Mouse (Mus musculus) liver, postnatal 0 days (tissue): ENCODE data around the gene Fdxacb1. TPM values are rescaled to one million over a fixed set of nuclear protein-coding genes. Genes with fewer than 3 reads are reported as not detected.

Experiments used
- ATAC-seq: fragments of 200-750 bp; cut with Nextera tagmentation; 2 replicates; pipeline ENCODE4 v1.8.0; 2017; ENCODE audit warnings: mild to moderate bottlenecking, moderate library complexity
- DNase-seq: peaks from one replicate; pipeline ENCODE4 v3.0.0-alpha.2; 2016
- H3K27ac ChIP-seq: fragments of 300-500 bp; sonication (generic); 2 replicates; pipeline ENCODE4 v1.5.1; 2014; ENCODE audit warnings: antibody characterized with exemption, moderate library complexity, mild to moderate bottlenecking, low read depth
- H3K27me3 ChIP-seq: fragments of 300-500 bp; sonication (generic); 2 replicates; pipeline ENCODE4 v1.6.1; 2014; ENCODE audit warnings: low read length, control low read depth, mixed read lengths; ENCODE audit not compliant: insufficient read depth
- H3K36me3 ChIP-seq: fragments of 300-500 bp; sonication (generic); replicated peaks from 2 replicates; pipeline ENCODE4 v1.6.1; 2014; ENCODE audit warnings: mild to moderate bottlenecking, control low read depth, low read length, moderate library complexity, mixed read lengths; ENCODE audit not compliant: insufficient read depth
- H3K4me1 ChIP-seq: fragments of 300-500 bp; sonication (generic); 2 replicates; pipeline ENCODE4 v1.6.1; 2014; ENCODE audit warnings: antibody characterized with exemption, mild to moderate bottlenecking, control low read depth; ENCODE audit not compliant: insufficient read depth
- H3K4me2 ChIP-seq: fragments of 300-500 bp; sonication (generic); 2 replicates; pipeline ENCODE4 v1.6.1; 2014; ENCODE audit warnings: low read depth, mild to moderate bottlenecking, low read length, moderate library complexity, mixed read lengths
- H3K4me3 ChIP-seq: fragments of 300-500 bp; sonication (generic); 2 replicates; pipeline ENCODE4 v1.5.1; 2014; ENCODE audit warnings: low read depth, low read length
- H3K9ac ChIP-seq: fragments of 300-500 bp; sonication (generic); replicated peaks from 2 replicates; pipeline ENCODE4 v1.6.1; 2014; ENCODE audit warnings: mild to moderate bottlenecking, moderate library complexity
- H3K9me3 ChIP-seq: fragments of 300-500 bp; sonication (generic); 2 replicates; pipeline ENCODE4 v1.6.1; 2016; ENCODE audit warnings: mild to moderate bottlenecking, control low read depth, low read length, mixed read lengths
- CTCF ChIP-seq: sonication (generic); IDR thresholded peaks from 2 replicates; pipeline ENCODE4 v1.5.1; 2016; ENCODE audit warnings: antibody characterized with exemption, low read depth
- EP300 ChIP-seq: IDR thresholded peaks from 2 replicates; pipeline ENCODE4 v1.6.1; 2016; ENCODE audit warnings: antibody characterized with exemption, low read depth, mild to moderate bottlenecking
- WGBS: fragments of 180-500 bp; shearing (Covaris S2); extraction: QIAGEN DNeasy Blood & Tissue Kit; methylation state at CpG from one replicate; pipeline ENCODE4 v1.1.7; 2014; ENCODE audit not compliant: insufficient replicate concordance; 5-methylcytosine and 5-hydroxymethylcytosine counted together
- polyA plus RNA-seq: library from polyadenylated mRNA; unstranded; fragments of >200 nt; fragmentation: Nextera tagmentation; extraction: Ambion mirVana; gene quantifications from 2 replicates; pipeline ENCODE4 v1.2.1, GENCODE M21; 2015

The Fdxacb1 gene
- polyA plus RNA-seq, 1 experiment from 2014 or later: 6.6 TPM

DNA sequence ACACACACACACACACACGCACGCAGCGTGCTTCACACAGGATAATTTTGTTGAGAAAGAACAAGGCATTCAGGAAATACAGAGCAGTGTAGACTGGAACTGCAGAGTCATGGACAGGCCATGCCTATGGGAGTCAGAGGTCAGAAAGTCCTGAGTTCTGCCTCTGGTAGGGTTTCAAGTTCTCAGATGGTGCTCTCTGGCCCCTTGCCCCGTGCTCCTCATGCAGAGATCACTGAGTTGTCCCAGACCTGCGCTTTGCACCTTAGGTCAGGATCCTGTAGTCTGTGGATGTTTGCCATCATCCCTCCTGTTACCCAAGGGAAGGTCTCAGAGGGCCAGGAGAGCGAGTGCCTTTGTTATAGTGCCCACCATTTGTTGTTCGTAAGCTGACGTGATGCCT lies 28.7 kb downstream of the Fdxacb1 start:
- no peaks in the 10 kb centered on the region for H3K27me3 ChIP-seq
- H3K4me3 ChIP-seq: no peak overlapping the region
- TF ChIP-seq EP300 (no peak), CTCF (no peak)
- H3K27ac ChIP-seq: no peak overlapping the region
- ATAC-seq: no peak
- DNase-seq: no peak
- no peak overlapping the region for H3K9ac ChIP-seq
- H3K4me1 ChIP-seq: no peaks in the 10 kb centered on the region
- WGBS: 87% methylated on average over 8 of the region's 8 CpGs
- H3K36me3 ChIP-seq: peaks cover 17% of the 10 kb centered on the region; the same call in 1 of the 2 replicates
- no peak overlapping the region for H3K4me2 ChIP-seq
- H3K9me3 ChIP-seq: no peaks in the 10 kb centered on the region

- Histone ChIP-seq H3K9ac (no peak overlapping the region), H3K4me3 (no peak overlapping the region), H3K4me2 (no peak overlapping the region), H3K9me3 (no peaks in the 10 kb centered on the region), H3K27me3 (no peaks in the 10 kb centered on the region), H3K36me3 (peaks cover 21% of the 10 kb centered on the region), H3K4me1 (0 out of 2 replicates have a peak, but pooled peaks cover 3% of the 10 kb centered on the region), H3K27ac (no peak overlapping the region)
- TF ChIP-seq EP300 (no peak), CTCF (no peak)
- ATAC-seq (no peak), DNase-seq (no peak)
- WGBS: 85% methylated on average over 7 of the region's 7 CpGs
These were observed 29.6 kb downstream of the Fdxacb1 start for GRCm38 (mm10) chr9:50797641-50798040.

DNA sequence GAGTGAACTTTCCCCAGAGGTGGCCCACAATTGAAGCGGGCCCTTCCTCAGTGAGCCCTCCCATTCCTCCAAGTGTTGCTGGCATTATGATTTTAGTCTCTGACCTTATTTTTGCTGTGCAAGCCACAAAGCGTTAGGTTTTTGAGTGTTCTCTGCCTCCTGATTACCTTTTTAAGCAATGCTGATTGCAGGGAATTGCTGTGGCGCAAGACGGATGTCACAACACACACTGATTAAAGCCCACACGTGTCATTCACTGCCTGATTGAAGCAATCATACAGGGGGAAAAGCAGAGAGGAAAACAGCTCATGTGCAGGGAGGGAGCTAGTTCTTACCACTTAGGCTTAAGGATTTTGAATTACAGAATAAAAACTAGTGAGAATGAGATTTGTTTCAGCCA lies 30.3 kb downstream of the Fdxacb1 start:
- Histone ChIP-seq H3K9me3 (no peaks in the 10 kb centered on the region), H3K27ac (no peak overlapping the region), H3K4me3 (no peak overlapping the region), H3K4me1 (peaks cover 3% of the 10 kb centered on the region; the same call in 1 of the 2 replicates), H3K36me3 (peaks cover 21% of the 10 kb centered on the region), H3K9ac (no peak overlapping the region), H3K27me3 (no peaks in the 10 kb centered on the region), H3K4me2 (no peak overlapping the region)
- WGBS: 62% methylated on average over 5 of the region's 5 CpGs
- ATAC-seq (no peak), DNase-seq (peak; percentile 34)
- TF ChIP-seq EP300 (no peak), CTCF (no peak)

DNA sequence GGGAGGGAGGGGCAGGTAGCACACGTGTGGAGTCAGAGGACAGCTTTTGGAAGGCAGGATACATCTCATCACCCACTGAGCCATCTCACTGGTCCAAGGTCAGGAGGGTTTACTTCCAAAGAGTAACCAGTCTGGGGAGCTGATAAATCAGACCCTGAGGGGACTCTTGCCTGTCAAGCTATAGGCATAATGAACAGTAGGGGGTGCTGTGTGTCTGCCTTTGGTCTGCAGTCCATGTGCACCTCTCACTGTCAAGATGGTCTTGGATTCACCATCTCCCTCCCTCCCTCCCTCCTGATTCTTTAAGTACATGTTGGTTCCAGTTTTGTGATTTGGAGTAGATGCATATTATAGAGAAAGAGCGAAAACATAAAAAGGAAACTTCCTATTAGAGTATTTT lies 32.9 kb downstream of the Fdxacb1 start:
- Histone ChIP-seq H3K9ac (no peak overlapping the region), H3K27me3 (no peaks in the 10 kb centered on the region), H3K4me3 (no peak overlapping the region), H3K4me1 (peaks cover 13% of the 10 kb centered on the region; the same call in 1 of the 2 replicates), H3K27ac (no peak overlapping the region), H3K36me3 (peaks cover 24% of the 10 kb centered on the region), H3K9me3 (no peaks in the 10 kb centered on the region), H3K4me2 (no peak overlapping the region)
- ATAC-seq: 0 out of 2 replicates have a peak, but pooled peaks have one; percentile 31
- TF ChIP-seq EP300 (no peak), CTCF (peak; percentile 94)
- 56% methylated on average over 2 of the region's 2 CpGs for WGBS
- DNase-seq: peak; percentile 71

DNA sequence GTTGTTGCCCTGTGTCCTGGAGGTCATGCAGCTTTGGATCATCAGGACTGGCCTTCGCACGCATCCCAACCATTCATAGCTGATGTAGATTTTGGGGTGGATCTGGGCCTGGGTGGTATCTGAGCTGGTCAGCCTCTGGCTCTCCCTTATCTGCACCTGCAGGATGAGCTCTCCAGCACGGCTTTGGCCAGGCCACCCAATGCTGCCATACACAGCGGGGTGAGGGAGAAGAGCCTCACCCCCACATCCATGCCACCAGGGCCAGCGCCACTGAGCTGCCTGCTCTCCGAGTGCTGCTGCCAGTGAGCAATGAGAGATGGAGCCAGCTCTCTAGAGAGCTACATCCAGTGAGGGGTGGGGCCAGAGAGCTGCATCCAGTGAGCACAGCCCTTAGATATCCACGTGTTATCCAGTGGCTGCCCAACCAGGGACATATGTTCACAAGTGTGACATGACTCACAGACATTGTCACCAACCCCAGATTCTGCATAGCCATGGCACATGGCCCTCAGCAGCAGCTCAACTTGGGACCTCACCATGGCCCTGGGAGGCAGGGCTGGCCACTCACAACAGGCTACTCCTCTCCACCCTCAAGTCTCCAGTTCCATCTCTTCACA lies 35.1 kb downstream of the Fdxacb1 start:
- Histone ChIP-seq H3K36me3 (peaks cover 30% of the 10 kb centered on the region), H3K9me3 (no peaks in the 10 kb centered on the region), H3K27ac (peak overlapping the region; percentile 53), H3K27me3 (no peaks in the 10 kb centered on the region), H3K4me3 (no peak overlapping the region), H3K9ac (no peak overlapping the region), H3K4me2 (peak overlapping the region; percentile 33), H3K4me1 (peaks cover 13% of the 10 kb centered on the region; the same call in 1 of the 2 replicates)
- 65% methylated on average over 7 of the region's 7 CpGs for WGBS
- ATAC-seq (peak; percentile 96), DNase-seq (peak; percentile 72)
- peak; percentile 97 for TF ChIP-seq EP300
- peak; percentile 36 for TF ChIP-seq CTCF

- H3K4me3 ChIP-seq: no peak overlapping the region
- H3K36me3 ChIP-seq: peaks cover 29% of the 10 kb centered on the region
- no peaks in the 10 kb centered on the region for H3K27me3 ChIP-seq
- H3K27ac ChIP-seq: no peak overlapping the region
- H3K4me2 ChIP-seq: no peak overlapping the region
- no peaks in the 10 kb centered on the region for H3K9me3 ChIP-seq
- no peak overlapping the region for H3K9ac ChIP-seq
- 86% methylated on average over 6 of the region's 6 CpGs for WGBS
- TF ChIP-seq CTCF (no peak), EP300 (no peak)
- no peak for ATAC-seq
- no peak for DNase-seq
- peaks cover 37% of the 10 kb centered on the region for H3K4me1 ChIP-seq
These were observed 40.4 kb downstream of the Fdxacb1 start for GRCm38 (mm10) chr9:50808471-50808870.
